Mouse (Mus musculus): ENCODE data around the gene Ryk. TPM values are rescaled to one million over a fixed set of nuclear protein-coding genes. Genes with fewer than 3 reads are reported as not detected.

Ryk gene
- total and polyA plus RNA-seq, 3 experiments, result 31.5 to 39.7 (median 38.1) TPM

DNA sequence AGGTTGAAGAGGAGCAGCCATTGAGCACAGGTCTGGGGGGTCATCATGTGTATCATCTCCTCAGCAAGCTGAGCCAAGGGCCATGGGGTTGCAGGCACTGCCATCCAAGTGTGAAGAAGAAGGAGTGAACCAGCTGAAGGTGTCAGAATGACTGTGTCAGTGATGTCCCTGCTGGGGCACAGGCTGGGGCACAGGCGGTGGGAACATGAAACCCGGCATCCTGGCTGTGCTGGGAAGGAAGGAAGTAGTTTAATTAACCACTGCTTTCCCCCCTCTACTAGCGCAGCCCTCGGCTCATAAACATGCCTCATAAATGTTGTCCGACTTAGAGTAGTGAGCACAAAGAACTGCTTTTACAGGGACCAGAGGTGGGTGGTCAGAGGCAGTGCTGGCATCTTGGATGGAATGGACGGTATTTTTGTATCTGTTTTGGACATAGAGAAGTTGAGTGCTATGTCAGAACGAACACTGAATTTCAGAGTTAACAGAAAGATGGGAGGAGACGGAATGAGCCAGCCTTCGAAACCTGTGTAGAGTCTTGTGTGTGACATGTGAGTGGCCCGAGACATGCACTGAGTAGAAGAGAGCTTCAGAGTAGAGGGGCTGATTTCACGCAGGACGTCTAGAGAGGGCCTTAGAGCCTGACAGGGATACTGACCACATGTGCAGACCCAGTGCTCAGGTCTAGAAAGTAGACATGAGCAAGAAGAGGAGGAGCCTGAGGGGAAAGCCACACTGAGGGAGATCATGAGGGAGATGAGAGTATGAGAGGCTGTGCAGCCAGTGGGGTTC lies 31.4 kb downstream of the Ryk start:
- Histone ChIP-seq H3K4me3 (no peak overlapping the region), H3K27me3 (ENCODE audit: control insufficient read depth, insufficient read depth, low read length) (no peaks in the 10 kb centered on the region), H3K79me2 (replicated peaks; ENCODE audit: control insufficient read depth, insufficient read depth, low read length) (no peaks in the 10 kb centered on the region), H3K36me3 (ENCODE audit: control insufficient read depth, insufficient read depth, low read length) (no peaks in the 10 kb centered on the region), H3K4me1 (ENCODE audit: control insufficient read depth, insufficient read depth, low read length) (peaks cover 14% of the 10 kb centered on the region), H3K9ac (ENCODE audit: low read depth, low read length) (no peak overlapping the region), H3K27ac (no peak overlapping the region)
- intact Hi-C loops (cut with DNase I), result loop anchor here (2.0 to 5.0 kb wide), 4 partner anchors 34 to 151 kb away; partner anchors contain the start of gene Ryk
- no peak for DNase-seq
- WGBS, result 67% methylated on average over 12 of the region's 12 CpGs
- TF ChIP-seq CTCF (IDR thresholded peaks at IDR 0.05) (no peak), EP300 (IDR thresholded peaks at IDR 0.05; ENCODE audit: insufficient read depth, low read depth, low read length) (no peak), POLR2A (IDR thresholded peaks at IDR 0.05; ENCODE audit: insufficient read depth, low read depth, low read length) (no peak)

DNA sequence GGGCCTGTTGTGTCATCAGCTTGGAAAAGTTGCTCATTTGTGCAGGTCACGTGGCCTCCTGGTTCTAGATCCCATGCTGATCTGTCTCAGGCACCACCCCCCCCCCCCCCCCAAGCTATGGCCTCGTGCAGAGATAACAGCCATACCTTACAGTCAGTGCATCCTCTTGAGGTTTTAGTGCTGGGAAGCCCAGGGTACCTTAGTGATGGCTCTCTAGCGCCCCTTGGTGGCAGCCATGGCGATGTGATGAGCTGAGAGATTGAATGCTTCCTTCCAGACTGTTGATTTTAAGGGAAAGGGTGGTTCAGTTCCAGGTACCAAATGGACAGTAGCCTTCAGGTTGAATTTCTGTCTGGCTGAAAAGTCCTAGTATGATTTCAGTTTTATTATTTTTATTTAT lies 32.2 kb downstream of the Ryk start:
- TF ChIP-seq EP300 (IDR thresholded peaks at IDR 0.05; ENCODE audit: insufficient read depth, low read depth, low read length) (0 out of 2 replicates have a peak, but pooled peaks have one; percentile 48), POLR2A (IDR thresholded peaks at IDR 0.05; ENCODE audit: insufficient read depth, low read depth, low read length) (no peak), CTCF (IDR thresholded peaks at IDR 0.05) (peak; percentile 81)
- 21% methylated on average over 4 of the region's 4 CpGs for WGBS
- peaks cover 10% of the 10 kb centered on the region for H3K4me1 ChIP-seq (ENCODE audit: control insufficient read depth, insufficient read depth, low read length)

DNA sequence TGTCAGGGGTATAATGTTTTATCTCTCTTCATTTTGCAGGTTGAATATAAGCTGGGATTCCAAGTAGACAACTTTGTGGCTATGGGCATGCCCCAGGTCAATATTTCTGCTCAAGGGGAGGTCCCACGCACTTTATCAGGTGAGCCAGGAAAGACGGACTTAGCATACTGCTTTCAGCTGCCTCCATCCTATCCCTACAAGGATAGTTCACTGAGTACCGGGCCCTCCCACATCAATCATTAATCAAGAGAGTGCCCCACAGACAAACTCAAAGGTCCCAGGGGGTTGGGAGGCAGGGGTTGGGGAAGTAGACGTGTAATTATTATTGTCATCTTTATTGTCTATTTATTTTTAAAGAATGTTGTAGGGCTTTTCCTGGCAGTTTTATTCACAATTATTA lies 32.8 kb downstream of the Ryk start:
- WGBS, result 87% methylated on average over 4 of the region's 4 CpGs
- Histone ChIP-seq H3K4me1 (ENCODE audit: control insufficient read depth, insufficient read depth, low read length) (peaks cover 10% of the 10 kb centered on the region), H3K79me2 (replicated peaks; ENCODE audit: control insufficient read depth, insufficient read depth, low read length) (no peaks in the 10 kb centered on the region), H3K9ac (ENCODE audit: low read depth, low read length) (no peak overlapping the region), H3K27ac (no peak overlapping the region), H3K4me3 (no peak overlapping the region), H3K27me3 (ENCODE audit: control insufficient read depth, insufficient read depth, low read length) (no peaks in the 10 kb centered on the region), H3K36me3 (ENCODE audit: control insufficient read depth, insufficient read depth, low read length) (no peaks in the 10 kb centered on the region)
- no peak for TF ChIP-seq CTCF (IDR thresholded peaks at IDR 0.05)
- TF ChIP-seq POLR2A (IDR thresholded peaks at IDR 0.05; ENCODE audit: insufficient read depth, low read depth, low read length), result no peak
- TF ChIP-seq EP300 (IDR thresholded peaks at IDR 0.05; ENCODE audit: insufficient read depth, low read depth, low read length), result no peak
- intact Hi-C loops (cut with DNase I), result loop anchor here (1.0 to 5.0 kb wide), 5 partner anchors 35 to 232 kb away; partner anchors contain the start of gene Ryk
- no peak for DNase-seq

More for the DNA sequence above, 32.2 kb downstream of the Ryk start:
- Histone ChIP-seq H3K4me3 (no peak overlapping the region), H3K9ac (ENCODE audit: low read depth, low read length) (no peak overlapping the region), H3K36me3 (ENCODE audit: control insufficient read depth, insufficient read depth, low read length) (no peaks in the 10 kb centered on the region), H3K79me2 (replicated peaks; ENCODE audit: control insufficient read depth, insufficient read depth, low read length) (no peaks in the 10 kb centered on the region), H3K27ac (no peak overlapping the region), H3K27me3 (ENCODE audit: control insufficient read depth, insufficient read depth, low read length) (no peaks in the 10 kb centered on the region)
- intact Hi-C loops (cut with DNase I), result loop anchor here (1.0 to 5.0 kb wide), 5 partner anchors 35 to 232 kb away; partner anchors contain the start of gene Ryk
- peak; percentile 70 to 85 for DNase-seq

DNA sequence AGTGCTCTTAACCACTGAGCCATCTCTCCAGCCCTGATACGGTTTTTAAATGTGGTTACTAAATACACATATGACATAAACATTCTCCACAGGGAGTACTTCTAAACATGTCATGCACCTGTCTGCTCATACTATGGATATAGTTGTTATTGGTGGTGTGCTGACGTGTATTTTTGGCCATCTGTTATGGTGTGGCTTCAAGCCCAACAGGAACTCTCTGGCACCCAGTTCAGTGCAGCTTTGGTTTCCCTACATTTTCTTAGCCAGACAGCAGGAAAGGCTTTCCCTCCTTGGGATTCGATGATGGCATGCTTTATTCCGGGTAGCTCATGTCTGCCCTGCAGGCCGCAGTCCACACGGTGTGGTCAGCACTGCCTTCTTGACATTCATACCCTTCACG lies 33.7 kb downstream of the Ryk start:
- no peaks in the 10 kb centered on the region for H3K36me3 ChIP-seq (ENCODE audit: control insufficient read depth, insufficient read depth, low read length)
- H3K9ac ChIP-seq (ENCODE audit: low read depth, low read length), result no peak overlapping the region
- no peaks in the 10 kb centered on the region for H3K27me3 ChIP-seq (ENCODE audit: control insufficient read depth, insufficient read depth, low read length)
- H3K4me3 ChIP-seq, result no peak overlapping the region
- no peak overlapping the region for H3K27ac ChIP-seq
- no peak for DNase-seq
- TF ChIP-seq EP300 (IDR thresholded peaks at IDR 0.05; ENCODE audit: insufficient read depth, low read depth, low read length), result no peak
- TF ChIP-seq POLR2A (IDR thresholded peaks at IDR 0.05; ENCODE audit: insufficient read depth, low read depth, low read length), result no peak
- TF ChIP-seq CTCF (IDR thresholded peaks at IDR 0.05), result no peak
- H3K4me1 ChIP-seq (ENCODE audit: control insufficient read depth, insufficient read depth, low read length), result peaks cover 8% of the 10 kb centered on the region
- 89% methylated on average over 7 of the region's 7 CpGs for WGBS
- no peaks in the 10 kb centered on the region for H3K79me2 ChIP-seq (replicated peaks; ENCODE audit: control insufficient read depth, insufficient read depth, low read length)
- intact Hi-C loops (cut with DNase I), result loop anchor here (5.0 kb wide), 2 partner anchors 36 to 66 kb away; partner anchors contain the start of gene Ryk

DNA sequence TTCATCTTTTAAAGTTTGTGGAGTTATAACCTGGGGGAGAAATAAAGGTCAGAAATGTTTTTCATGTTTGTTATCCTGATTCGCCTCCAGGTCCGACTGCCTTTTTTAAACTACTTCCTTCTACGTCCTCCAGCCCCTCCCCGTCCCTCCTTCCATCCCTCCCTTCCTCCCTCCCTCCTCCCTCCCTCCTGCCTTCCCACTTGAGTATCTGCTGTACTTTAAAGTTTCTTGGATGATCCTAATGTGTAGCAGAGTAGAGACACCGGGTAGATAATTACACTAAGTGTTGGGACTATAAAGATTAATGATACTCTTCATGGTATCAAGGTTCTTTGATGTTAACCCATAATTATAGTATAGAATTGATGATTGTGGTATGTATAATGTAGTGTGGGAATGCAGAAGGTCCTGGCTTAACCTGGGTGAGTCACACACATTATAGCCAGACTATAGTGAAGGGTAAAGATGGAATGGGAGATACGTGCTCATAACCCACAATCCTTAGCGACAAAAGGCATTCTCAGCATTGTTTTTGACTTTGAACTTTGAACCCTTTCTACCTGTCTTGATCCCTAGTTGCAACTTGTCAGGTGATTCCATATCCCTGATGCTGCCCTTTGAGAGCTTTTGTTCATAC lies 41.5 kb downstream of the Ryk start:
- Histone ChIP-seq H3K4me1 (ENCODE audit: control insufficient read depth, insufficient read depth, low read length) (no peaks in the 10 kb centered on the region), H3K36me3 (ENCODE audit: control insufficient read depth, insufficient read depth, low read length) (no peaks in the 10 kb centered on the region), H3K27ac (no peak overlapping the region), H3K27me3 (ENCODE audit: control insufficient read depth, insufficient read depth, low read length) (no peaks in the 10 kb centered on the region), H3K9ac (ENCODE audit: low read depth, low read length) (no peak overlapping the region), H3K79me2 (replicated peaks; ENCODE audit: control insufficient read depth, insufficient read depth, low read length) (no peaks in the 10 kb centered on the region), H3K4me3 (no peak overlapping the region)
- TF ChIP-seq CTCF (IDR thresholded peaks at IDR 0.05) (no peak), POLR2A (IDR thresholded peaks at IDR 0.05; ENCODE audit: insufficient read depth, low read depth, low read length) (no peak), EP300 (IDR thresholded peaks at IDR 0.05; ENCODE audit: insufficient read depth, low read depth, low read length) (no peak)
- DNase-seq, result no peak
- 80% methylated on average over 7 of the region's 7 CpGs for WGBS
- intact Hi-C loops (cut with DNase I), result no loop called here

DNA sequence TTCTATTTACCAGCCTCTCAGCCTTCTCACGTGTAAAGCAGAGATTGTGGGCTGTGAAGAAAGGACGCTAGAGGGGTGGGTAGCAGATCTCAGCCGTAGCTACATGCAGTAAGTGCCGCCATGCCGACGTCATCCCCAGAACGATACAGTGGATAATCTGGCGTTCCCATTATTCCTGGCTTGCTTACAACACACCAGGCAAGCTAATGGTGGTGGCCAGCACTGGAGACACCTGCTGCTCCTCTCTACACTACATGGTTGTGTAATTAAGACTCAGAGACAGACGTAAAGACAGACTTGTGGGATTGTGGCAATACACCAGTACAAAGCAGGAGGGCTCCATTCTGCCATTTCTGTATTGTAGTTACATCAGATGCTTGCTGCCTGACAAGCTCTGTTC lies 43.2 kb downstream of the Ryk start:
- Histone ChIP-seq H3K27ac (no peak overlapping the region), H3K36me3 (ENCODE audit: control insufficient read depth, insufficient read depth, low read length) (no peaks in the 10 kb centered on the region), H3K9ac (ENCODE audit: low read depth, low read length) (no peak overlapping the region), H3K4me1 (ENCODE audit: control insufficient read depth, insufficient read depth, low read length) (no peaks in the 10 kb centered on the region), H3K79me2 (replicated peaks; ENCODE audit: control insufficient read depth, insufficient read depth, low read length) (no peaks in the 10 kb centered on the region), H3K4me3 (no peak overlapping the region), H3K27me3 (ENCODE audit: control insufficient read depth, insufficient read depth, low read length) (no peaks in the 10 kb centered on the region)
- 84% methylated on average over 9 of the region's 9 CpGs for WGBS
- no peak for DNase-seq
- TF ChIP-seq POLR2A (IDR thresholded peaks at IDR 0.05; ENCODE audit: insufficient read depth, low read depth, low read length) (no peak), CTCF (IDR thresholded peaks at IDR 0.05) (no peak), EP300 (IDR thresholded peaks at IDR 0.05; ENCODE audit: insufficient read depth, low read depth, low read length) (no peak)
- intact Hi-C loops (cut with DNase I), result no loop called here
